Mouse (Mus musculus): ENCODE measurements at regions not wholly inside any gene's neighbourhood (a gene's known extent, or its start where the extent isn't known, plus 50 kb on each side); places are given as distances from the start of the nearest gene placed in this dataset.

DNA sequence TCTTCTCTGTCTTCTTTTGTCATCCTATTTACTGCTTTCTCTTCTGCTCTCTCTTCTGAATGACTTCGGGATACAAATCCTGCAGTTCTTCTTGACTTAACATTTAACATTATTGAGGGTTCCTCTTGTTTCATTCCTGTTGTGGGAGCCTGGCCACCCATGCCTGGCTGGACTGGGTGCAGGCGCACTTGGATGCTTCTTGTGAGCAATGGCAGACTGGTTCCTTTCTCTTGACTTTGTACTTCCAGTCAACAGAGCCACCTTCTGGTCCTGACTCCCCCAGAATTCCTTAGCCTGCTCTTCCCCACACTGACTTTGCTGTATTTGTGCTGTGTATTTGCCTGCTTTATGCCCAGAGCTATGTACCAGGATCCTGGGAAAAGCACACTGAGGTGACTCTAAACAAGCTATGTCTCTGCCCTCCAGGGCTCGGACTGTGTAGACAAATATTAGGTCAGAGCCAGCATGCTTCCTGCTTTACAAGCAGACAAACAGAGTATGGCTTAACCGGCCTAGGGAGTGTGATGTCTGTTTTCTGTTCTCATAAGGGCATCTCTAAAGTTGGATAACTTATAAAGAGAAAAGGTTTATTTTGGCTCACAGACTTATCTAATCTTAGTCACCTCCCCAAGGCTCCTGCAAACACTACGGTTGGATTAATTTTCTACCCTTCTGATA lies 133.5 kb upstream of the Stc2 start:
- TF ChIP-seq TAL1 (conservative IDR thresholded peaks at IDR 0.05; ENCODE audit: low read depth, low read length) (no peak), CTCF (IDR thresholded peaks at IDR 0.05; ENCODE audit: low read depth, low read length) (no peak), GATA1 (IDR thresholded peaks at IDR 0.05; ENCODE audit: borderline replicate concordance, low read length) (no peak), GATA2 (IDR thresholded peaks at IDR 0.05; ENCODE audit: borderline replicate concordance, low read depth, low read length) (no peak)

Data from G1E (cell line).